Mouse (Mus musculus) large intestine, adult 2 months (tissue): ENCODE data around the gene Cdc42ep3. TPM values are rescaled to one million over a fixed set of nuclear protein-coding genes. Genes with fewer than 3 reads are reported as not detected.

Experiments used
- DNase-seq: peaks from one replicate; pipeline ENCODE4 v3.0.0-alpha.2; 2012; ENCODE audit warnings: low read depth, low spot score
- WGBS: fragments of 180-500 bp; shearing (Covaris S2); methylation state at CpG from one replicate; pipeline ENCODE4 v1.1.7; 2018; 5-methylcytosine and 5-hydroxymethylcytosine counted together
- polyA plus RNA-seq: library from polyadenylated mRNA; depleted of rRNA; stranded (reverse); fragments of >200 nt; gene quantifications from 2 replicates; pipeline ENCODE4 v1.2.3, GENCODE M21; 2012

Cdc42ep3 gene
- polyA plus RNA-seq, 1 experiment, result 8.4 TPM

DNA sequence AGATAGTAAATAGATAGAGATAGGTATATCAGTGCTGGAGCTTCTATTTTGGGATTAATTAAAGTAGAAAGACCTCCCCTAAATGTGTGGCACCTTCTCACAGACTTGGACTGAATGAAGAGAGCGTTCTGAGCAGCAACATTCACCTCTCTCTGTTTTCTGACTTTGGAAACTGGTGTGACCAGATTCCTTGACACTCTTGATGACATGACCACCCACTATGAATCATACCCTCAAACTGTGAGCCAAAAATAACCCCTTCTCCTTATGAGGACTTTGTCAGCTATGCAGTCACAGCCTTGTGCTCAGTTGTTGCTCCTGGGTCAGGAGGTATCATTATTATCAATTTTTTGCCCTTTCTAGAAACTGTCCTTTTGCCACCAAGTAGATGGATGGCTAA, 55.0 kb downstream of the Cdc42ep3 start:
- WGBS, result 93% methylated on average over 1 of the region's 1 CpGs
- no peak for DNase-seq

- DNase-seq, result no peak
Measured at GRCm38 (mm10) chr17:79298968-79299367, 55.9 kb downstream of the Cdc42ep3 start.

DNA sequence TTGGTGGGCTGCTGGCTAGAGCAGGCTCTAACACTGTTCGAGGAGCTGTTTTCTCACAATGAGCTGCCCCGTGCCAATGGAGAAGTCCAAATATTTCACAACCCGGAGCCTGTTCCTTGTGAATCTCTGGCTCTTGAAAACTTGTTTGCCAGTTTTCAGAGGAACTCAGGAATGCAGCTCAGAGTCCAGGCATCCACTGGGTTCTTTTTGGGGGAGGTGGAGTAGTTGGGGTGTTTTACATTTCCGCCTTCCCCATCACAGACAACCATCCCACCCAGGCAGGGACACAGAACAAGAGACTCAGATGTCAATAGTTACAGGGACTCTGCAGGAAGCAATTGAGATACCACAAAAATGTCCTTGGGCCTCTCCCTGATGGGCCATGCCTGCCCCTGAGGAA, 59.0 kb downstream of the Cdc42ep3 start:
- DNase-seq, result no peak
- WGBS, result 48% methylated on average over 4 of the region's 4 CpGs

- DNase-seq, result no peak
- 72% methylated on average over 5 of the region's 5 CpGs for whole genome bisulfite sequencing
Measured at GRCm38 (mm10) chr17:79291672-79292071, 63.2 kb downstream of the Cdc42ep3 start.

- no peak for DNase-seq
- WGBS, result 82% methylated on average over 2 of the region's 2 CpGs
Measured at GRCm38 (mm10) chr17:79290697-79291096, 64.2 kb downstream of the Cdc42ep3 start.

- no peak for DNase-seq
Measured at GRCm38 (mm10) chr17:79287302-79287701, 67.6 kb downstream of the Cdc42ep3 start.

GRCm38 (mm10) chr17:79285030-79285601, 69.8 kb downstream of the Cdc42ep3 start:
- DNase-seq, result no peak
- 47% methylated on average over 6 of the region's 6 CpGs for WGBS

More at GRCm38 (mm10) chr17:79287302-79287701, 67.6 kb downstream of the Cdc42ep3 start:
- 48% methylated on average over 13 of the region's 13 CpGs for WGBS
